Mouse (Mus musculus): ENCODE measurements around the gene Tubgcp5. TPM values are rescaled to one million over a fixed set of nuclear protein-coding genes. Genes with fewer than 3 reads are reported as not detected.

The Tubgcp5 gene
- total RNA-seq, 2 experiments from 2014 or later = 25.1 to 27.2 TPM

- peak; percentile 84 to 93 for DNase-seq (ENCODE audit: low spot score in 2 of 2)
Observed at GRCm38 (mm10) chr7:55849948-55850571, 56.1 kb downstream of the Tubgcp5 start.

- DNase-seq (ENCODE audit: low spot score in 2 of 2) = no peak
Observed at GRCm38 (mm10) chr7:55852787-55853186, 58.8 kb downstream of the Tubgcp5 start.

DNA sequence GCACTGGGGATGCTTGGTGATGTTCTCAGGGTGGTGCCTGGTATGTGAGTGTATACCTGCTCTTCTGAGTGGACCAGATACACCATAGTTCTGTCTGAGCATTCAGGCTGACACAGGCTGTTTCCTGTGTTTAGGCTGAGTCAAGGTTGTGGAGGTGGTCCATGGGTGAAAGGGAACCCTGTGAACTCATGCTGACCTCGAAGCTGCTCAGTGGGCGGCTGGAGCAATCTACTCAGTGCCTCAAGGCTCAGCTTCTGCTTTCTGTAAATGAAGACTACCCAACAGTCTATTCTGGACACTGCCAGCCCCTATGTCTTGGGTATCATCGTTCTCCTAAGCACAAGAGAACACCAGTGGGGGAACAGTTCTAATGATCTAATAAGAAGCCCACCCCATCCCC, 61.6 kb downstream of the Tubgcp5 start:
- no peak for DNase-seq (ENCODE audit: low spot score in 2 of 2)

GRCm38 (mm10) chr7:55856741-55857140, 62.8 kb downstream of the Tubgcp5 start:
- no peak for DNase-seq (ENCODE audit: low spot score in 2 of 2)

GRCm38 (mm10) chr7:55857729-55858128, 63.8 kb downstream of the Tubgcp5 start:
- DNase-seq (ENCODE audit: low spot score in 2 of 2) = no peak

DNA sequence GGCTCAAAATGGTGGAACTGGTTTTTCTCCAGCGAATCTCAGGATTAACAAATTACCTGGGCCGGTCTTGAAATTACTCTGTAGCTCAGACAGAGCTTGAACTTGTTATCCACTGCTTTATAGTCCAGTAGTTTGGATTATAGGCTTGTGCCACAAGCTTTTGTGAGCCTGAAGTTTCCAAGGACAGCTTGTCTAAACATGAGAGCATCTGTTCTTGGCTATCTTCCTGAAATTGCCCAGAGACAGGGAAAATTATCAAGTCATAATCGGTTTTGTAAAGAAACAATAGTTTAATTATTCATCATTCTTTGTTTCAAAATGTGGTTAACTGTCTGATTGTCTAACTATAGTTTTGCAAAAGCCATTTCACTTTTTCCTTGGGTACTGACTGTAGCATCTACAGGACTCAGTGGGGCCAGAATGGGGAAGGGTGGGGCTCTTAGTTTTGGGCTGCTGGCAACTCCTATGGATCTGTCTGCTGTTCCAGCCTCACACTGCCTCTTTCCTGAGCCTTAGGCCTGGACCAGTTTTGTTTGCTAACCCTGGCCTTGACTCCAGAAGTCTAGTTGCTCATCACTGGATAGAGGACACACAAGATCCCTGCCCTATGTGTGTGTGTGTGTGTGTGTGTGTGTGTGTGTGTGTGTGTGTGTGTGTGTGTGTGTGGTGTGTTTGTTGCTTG, 65.0 kb downstream of the Tubgcp5 start:
- DNase-seq (ENCODE audit: low spot score in 2 of 2) = peak in 1 of 2 experiments; percentile 79

DNA sequence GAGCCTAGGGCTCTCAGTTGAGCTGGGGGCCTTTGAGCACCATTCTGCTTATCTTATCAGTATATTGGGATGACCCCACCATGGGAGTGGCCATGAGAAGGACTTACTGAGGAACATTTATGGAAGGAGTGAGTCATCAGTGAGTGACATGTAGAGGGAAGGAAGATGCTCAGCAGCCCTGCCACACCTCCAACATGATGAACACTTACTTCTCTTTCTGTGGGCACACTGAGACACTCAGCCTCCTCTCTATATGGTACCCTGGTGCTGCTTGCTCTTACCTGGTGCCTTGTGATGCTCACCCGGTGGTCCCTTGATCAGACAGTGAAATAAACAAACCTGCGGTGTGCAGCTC, 65.5 kb downstream of the Tubgcp5 start:
- DNase-seq (ENCODE audit: low spot score in 2 of 2) = no peak

- DNase-seq (ENCODE audit: low spot score in 2 of 2) = peak in 1 of 2 experiments; percentile 76
Observed at GRCm38 (mm10) chr7:55859956-55860355, 66.0 kb downstream of the Tubgcp5 start.

- DNase-seq (ENCODE audit: low spot score in 2 of 2) = no peak
Observed at GRCm38 (mm10) chr7:55861175-55861574, 67.2 kb downstream of the Tubgcp5 start.

DNA sequence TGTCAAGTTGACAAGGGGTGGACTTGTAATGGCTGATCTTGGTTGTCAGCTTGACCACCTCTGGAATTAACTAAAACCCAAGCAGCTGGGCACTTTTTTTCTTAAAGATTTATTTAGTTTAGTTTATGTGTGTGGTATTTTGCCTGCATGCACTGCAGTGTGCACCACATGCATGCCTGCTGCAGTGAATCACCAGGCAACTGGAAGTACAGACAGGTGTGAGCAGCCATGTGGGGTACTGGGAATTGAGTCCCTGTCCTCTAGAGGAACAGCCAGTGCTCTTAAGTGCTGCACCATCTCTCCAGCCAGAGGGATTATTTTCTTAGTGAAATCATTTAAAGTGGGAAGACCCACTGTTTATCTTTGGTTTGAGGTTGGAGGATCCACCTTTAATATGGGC, 71.1 kb downstream of the Tubgcp5 start:
- DNase-seq (ENCODE audit: low spot score in 2 of 2) = no peak

GRCm38 (mm10) chr7:55865750-55866416, 71.9 kb downstream of the Tubgcp5 start:
- DNase-seq (ENCODE audit: low spot score in 2 of 2) = peak in 1 of 2 experiments; percentile 75

DNA sequence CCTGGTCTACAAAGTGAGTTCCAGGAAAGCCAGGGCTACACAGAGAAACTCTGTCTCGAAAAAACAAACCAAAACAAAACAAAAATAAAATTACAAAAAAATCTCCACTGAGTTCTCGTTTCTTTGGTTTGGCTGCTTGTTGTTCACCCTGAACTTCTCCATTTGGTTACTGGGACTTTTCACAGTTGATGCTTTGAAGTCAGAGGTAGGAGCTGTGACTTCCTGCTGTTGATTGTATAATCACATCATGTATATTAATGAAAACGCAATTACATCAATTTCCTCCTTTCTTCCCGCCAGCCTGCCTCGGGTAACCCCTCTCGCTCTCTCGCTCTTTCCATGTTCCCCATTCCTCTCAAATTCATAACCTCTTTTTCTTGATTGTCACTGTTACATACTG, 74.3 kb downstream of the Tubgcp5 start:
- no peak for DNase-seq (ENCODE audit: low spot score in 2 of 2)

GRCm38 (mm10) chr7:55869220-55869619, 75.3 kb downstream of the Tubgcp5 start:
- DNase-seq (ENCODE audit: low spot score in 2 of 2) = no peak

- DNase-seq (ENCODE audit: low spot score in 2 of 2) = peak in 1 of 2 experiments; percentile 57
Observed at GRCm38 (mm10) chr7:55870340-55871020, 76.5 kb downstream of the Tubgcp5 start.

DNA sequence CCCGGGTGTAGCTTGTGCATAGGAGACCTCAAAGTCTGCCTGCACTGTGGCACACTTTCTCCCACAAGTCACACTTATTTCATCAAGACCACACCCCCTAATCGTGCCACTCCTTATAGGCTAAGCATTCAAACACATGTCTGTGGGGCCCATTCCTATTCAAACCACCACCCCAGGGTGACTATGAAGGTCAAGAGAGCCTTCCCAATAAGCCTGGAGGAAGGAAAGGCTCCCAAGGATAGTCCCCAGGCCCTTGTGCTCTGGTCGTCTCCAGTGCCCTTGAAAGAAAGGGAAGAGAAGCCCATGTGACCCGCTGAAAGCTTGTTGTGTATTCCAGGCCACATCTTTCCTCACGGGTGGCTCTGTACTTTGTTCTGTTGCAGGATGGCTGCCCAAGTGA, 77.5 kb downstream of the Tubgcp5 start:
- DNase-seq (ENCODE audit: low spot score in 2 of 2) = no peak

GRCm38 (mm10) chr7:55874703-55875102, 80.7 kb downstream of the Tubgcp5 start:
- DNase-seq (ENCODE audit: low spot score in 2 of 2) = no peak

GRCm38 (mm10) chr7:55877721-55878120, 83.8 kb downstream of the Tubgcp5 start:
- DNase-seq (ENCODE audit: low spot score in 2 of 2) = no peak

GRCm38 (mm10) chr7:55880882-55881281, 86.9 kb downstream of the Tubgcp5 start:
- DNase-seq (ENCODE audit: low spot score in 2 of 2) = no peak
